Mouse (Mus musculus): ENCODE data around the gene Epb41l4b.

GRCm38 (mm10) chr4:57041661-57042060, 101.6 kb downstream of the Epb41l4b start:
- TF ChIP-seq EP300 (IDR thresholded peaks at IDR 0.05; ENCODE audit: low read length) (no peak), MAZ (IDR thresholded peaks at IDR 0.05; ENCODE audit: low read depth, low read length) (no peak), CTCF (conservative IDR thresholded peaks at IDR 0.05 in 1 of 2, IDR thresholded peaks at IDR 0.05 in 1 of 2; ENCODE audit: low read depth in 2 of 2, low read length in 2 of 2) (0 out of 4 replicates have a peak, but pooled peaks of 1 of the 2 experiments have one; percentile 9)

Measured in CH12.LX (cell line).